Mouse (Mus musculus) testis, adult 2 months (tissue): ENCODE measurements around the gene G430095P16Rik. TPM values are rescaled to one million over a fixed set of nuclear protein-coding genes. Genes with fewer than 3 reads are reported as not detected.

Experiments
- H3K27ac ChIP-seq: fragments of 200-500 bp; 2 replicates; pipeline ENCODE4 v1.5.1; 2012; ENCODE audit warnings: low read depth, low read length; ENCODE audit not compliant: control insufficient read depth, insufficient read depth
- H3K27me3 ChIP-seq: fragments of 200-500 bp; 2 replicates; pipeline ENCODE4 v1.6.1; 2012; ENCODE audit warnings: mild to moderate bottlenecking, low read length, moderate library complexity; ENCODE audit not compliant: control insufficient read depth, insufficient read depth
- H3K36me3 ChIP-seq: fragments of 200-500 bp; 2 replicates; pipeline ENCODE4 v1.6.1; 2012; ENCODE audit warnings: mild to moderate bottlenecking, low read length; ENCODE audit not compliant: control insufficient read depth, insufficient read depth
- H3K4me1 ChIP-seq: fragments of 200-500 bp; 2 replicates; pipeline ENCODE4 v1.6.1; 2012; ENCODE audit warnings: low read length; ENCODE audit not compliant: control insufficient read depth, insufficient read depth
- H3K4me3 ChIP-seq: fragments of 200-500 bp; 2 replicates; pipeline ENCODE4 v1.5.1; 2012; ENCODE audit warnings: low read depth, mild to moderate bottlenecking, low read length, moderate library complexity, mixed read lengths; ENCODE audit not compliant: control insufficient read depth
- CTCF ChIP-seq: fragments of 200-500 bp; IDR thresholded peaks from 2 replicates; pipeline ENCODE4 v1.5.1; 2012; ENCODE audit warnings: low read depth, mild to moderate bottlenecking, inconsistent platforms, low read length, moderate library complexity; ENCODE audit not compliant: control insufficient read depth, insufficient read depth, insufficient replicate concordance
- POLR2A ChIP-seq: fragments of 200-500 bp; IDR thresholded peaks from 2 replicates; pipeline ENCODE4 v1.6.1; 2012; ENCODE audit warnings: low read depth, mild to moderate bottlenecking, inconsistent platforms, low read length, moderate library complexity; ENCODE audit not compliant: control insufficient read depth
- polyA plus RNA-seq: library from polyadenylated mRNA; depleted of rRNA; stranded (reverse); fragments of >200 nt; gene quantifications from 2 replicates; pipeline ENCODE4 v1.2.3, GENCODE M21; 2012

G430095P16Rik gene
- polyA plus RNA-seq, 1 experiment, result 0.32 TPM

DNA sequence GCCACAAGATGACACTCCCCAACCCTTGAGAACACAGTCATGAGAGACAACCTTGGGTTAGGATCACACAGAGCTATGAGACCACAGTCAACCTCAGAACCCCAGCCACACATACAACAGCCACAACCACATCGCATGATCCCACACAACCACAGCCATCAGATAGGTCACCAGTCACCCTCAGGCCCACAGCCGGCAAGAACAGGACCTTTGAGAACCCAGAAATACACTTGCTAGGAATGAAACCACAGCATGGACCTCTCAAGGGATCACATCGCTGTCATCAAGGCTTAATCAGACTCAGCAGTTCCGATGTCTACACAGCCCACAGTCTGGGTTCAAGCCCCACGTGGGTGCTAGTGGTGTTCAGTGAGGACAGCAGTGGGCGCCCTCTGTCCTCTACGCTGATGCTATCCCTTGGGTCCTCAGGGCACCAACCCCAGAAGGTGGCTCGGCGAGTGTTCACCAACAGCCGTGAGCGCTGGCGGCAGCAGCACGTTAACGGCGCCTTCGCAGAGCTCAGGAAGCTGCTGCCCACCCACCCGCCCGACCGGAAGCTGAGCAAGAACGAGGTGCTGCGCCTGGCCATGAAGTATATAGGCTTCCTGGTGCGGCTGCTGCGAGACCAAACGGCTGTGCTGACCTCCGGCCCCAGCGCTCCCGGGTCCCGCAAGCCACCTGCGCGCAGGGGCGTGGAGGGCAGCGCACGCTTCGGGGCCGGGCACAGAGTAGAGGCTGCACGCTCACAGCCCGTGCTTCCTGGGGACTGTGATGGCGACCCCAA is 19.1 kb upstream of the G430095P16Rik start:
- H3K4me3 ChIP-seq, result peak overlapping the region; percentile 65
- H3K27me3 ChIP-seq, result no peaks in the 10 kb centered on the region; the same call in 1 of the 2 replicates
- peaks cover 35% of the 10 kb centered on the region for H3K4me1 ChIP-seq
- TF ChIP-seq POLR2A, result no peak
- TF ChIP-seq CTCF, result no peak
- H3K27ac ChIP-seq, result no peak overlapping the region
- peaks cover 3% of the 10 kb centered on the region for H3K36me3 ChIP-seq

GRCm38 (mm10) chr8:84704356-84704755 is 18.5 kb upstream of the G430095P16Rik start:
- Histone ChIP-seq H3K27ac (no peak overlapping the region), H3K27me3 (no peaks in the 10 kb centered on the region; the same call in 1 of the 2 replicates), H3K4me1 (peaks cover 36% of the 10 kb centered on the region), H3K36me3 (no peaks in the 10 kb centered on the region), H3K4me3 (peak overlapping the region; percentile 53)
- no peak for TF ChIP-seq POLR2A
- TF ChIP-seq CTCF, result peak; percentile 82

- Histone ChIP-seq H3K27ac (no peak overlapping the region), H3K27me3 (no peaks in the 10 kb centered on the region; the same call in 1 of the 2 replicates), H3K36me3 (no peaks in the 10 kb centered on the region), H3K4me1 (peaks cover 36% of the 10 kb centered on the region), H3K4me3 (peak overlapping the region; percentile 1)
- TF ChIP-seq POLR2A (no peak), CTCF (no peak)
These were observed 17.7 kb upstream of the G430095P16Rik start for GRCm38 (mm10) chr8:84704867-84705831.

GRCm38 (mm10) chr8:84705960-84706359 is 16.8 kb upstream of the G430095P16Rik start:
- TF ChIP-seq POLR2A, result no peak
- no peak for TF ChIP-seq CTCF
- Histone ChIP-seq H3K4me1 (peaks cover 36% of the 10 kb centered on the region), H3K36me3 (no peaks in the 10 kb centered on the region), H3K27ac (no peak overlapping the region), H3K27me3 (no peaks in the 10 kb centered on the region; the same call in 1 of the 2 replicates), H3K4me3 (no peak overlapping the region)

DNA sequence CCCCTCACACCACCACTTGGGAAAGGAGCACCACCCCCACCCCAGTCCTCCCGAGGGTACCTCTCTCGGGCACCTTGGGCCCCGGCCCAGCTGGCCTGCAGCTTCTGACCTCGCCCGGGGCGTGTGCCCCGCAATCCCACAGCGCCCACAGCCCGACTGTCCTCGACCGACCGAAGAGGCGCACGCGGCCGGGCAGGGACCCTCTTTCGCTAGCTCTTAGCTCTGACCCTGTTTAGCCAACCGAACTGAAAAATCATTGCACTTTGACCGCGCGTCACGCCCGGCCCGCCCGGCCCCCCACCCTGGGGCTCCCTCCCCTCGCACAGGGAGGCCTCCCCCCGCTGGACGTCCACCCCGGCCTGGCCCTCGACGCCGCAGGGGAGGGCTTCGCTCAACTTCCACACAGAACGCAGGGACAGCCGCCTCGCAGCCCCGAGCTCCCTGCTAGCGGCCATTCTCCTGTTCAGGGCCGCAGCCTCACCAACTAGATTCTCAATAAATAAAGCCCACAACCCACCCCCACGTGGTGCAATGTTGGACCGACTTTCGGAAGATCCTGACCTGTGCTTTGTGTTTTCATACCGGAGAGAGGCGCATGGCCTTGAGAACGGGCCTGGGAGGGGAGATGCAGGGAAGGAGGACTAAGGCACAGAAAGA is 16.1 kb upstream of the G430095P16Rik start:
- no peak for TF ChIP-seq POLR2A
- H3K4me1 ChIP-seq, result peaks cover 32% of the 10 kb centered on the region
- no peaks in the 10 kb centered on the region; the same call in 1 of the 2 replicates for H3K27me3 ChIP-seq
- H3K36me3 ChIP-seq, result no peaks in the 10 kb centered on the region
- H3K4me3 ChIP-seq, result peak overlapping the region; percentile 46
- peak overlapping the region; percentile 71; the same call in 1 of the 2 replicates for H3K27ac ChIP-seq

DNA sequence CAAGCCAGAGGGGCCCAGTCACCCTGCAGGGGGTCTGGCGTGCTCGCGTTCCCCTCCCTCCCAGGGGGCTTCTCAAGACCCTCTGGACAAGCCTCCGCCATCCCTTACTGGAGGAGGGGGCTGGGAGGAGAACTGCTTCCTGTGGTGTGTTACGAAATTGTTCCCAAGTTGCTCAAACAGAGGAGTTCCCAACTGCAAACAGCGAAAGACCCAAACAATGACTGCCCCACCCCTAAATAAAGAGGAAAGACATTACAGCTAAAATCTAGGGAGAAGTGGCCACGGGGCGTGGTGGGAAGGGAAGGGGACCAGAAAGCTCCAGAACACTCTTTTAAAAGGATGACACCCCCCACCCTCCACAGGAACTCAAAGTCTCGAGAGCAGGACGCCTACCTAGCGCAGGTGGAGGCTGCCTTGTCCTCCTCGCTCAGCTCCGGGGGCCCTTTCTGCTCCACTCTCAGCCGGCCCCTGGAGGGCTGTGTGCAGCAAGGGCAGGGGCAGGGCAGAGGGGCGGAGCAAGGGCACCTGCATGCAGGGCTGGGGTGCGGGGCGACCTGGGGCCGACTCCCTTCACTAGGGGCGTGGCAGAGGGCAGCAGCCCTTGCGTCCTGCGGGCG is 15.4 kb upstream of the G430095P16Rik start:
- no peaks in the 10 kb centered on the region for H3K36me3 ChIP-seq
- H3K27me3 ChIP-seq, result no peaks in the 10 kb centered on the region; the same call in 1 of the 2 replicates
- H3K27ac ChIP-seq, result peak overlapping the region; percentile 71
- peak overlapping the region; percentile 46 for H3K4me3 ChIP-seq
- peaks cover 32% of the 10 kb centered on the region for H3K4me1 ChIP-seq
- TF ChIP-seq POLR2A, result no peak
- no peak for TF ChIP-seq CTCF
